Mouse (Mus musculus) E14TG2a.4 (cell line): ENCODE results near the gene Tedc2.

Experiments used
- CTCF ChIP-seq: conservative IDR thresholded peaks from 2 replicates; pipeline ENCODE4 v1.5.1; 2014; ENCODE audit warnings: low read length
- NANOG ChIP-seq: IDR thresholded peaks from 2 replicates; pipeline ENCODE4 v1.6.1; 2014; ENCODE audit warnings: borderline replicate concordance, low read length, mixed read lengths

- TF ChIP-seq CTCF (no peak), NANOG (no peak)
These were observed 50.5 kb downstream of the Tedc2 start for GRCm38 (mm10) chr17:24170125-24170524.
